Mouse (Mus musculus) forebrain, embryonic 10.5 days (tissue): ENCODE measurements around the gene Tmem159. TPM values are rescaled to one million over a fixed set of nuclear protein-coding genes. Genes with fewer than 3 reads are reported as not detected.
A peak's percentile ranks its signal among the peaks of the same experiment; 100 is the strongest.

Experiments
- DNase-seq: peaks from one replicate; pipeline ENCODE4 v3.0.0-alpha.2; 2017; ENCODE audit warnings: low spot score; ENCODE audit errors: extremely low spot score
- H3K27ac ChIP-seq: fragments of 300-500 bp; sonication (generic); 2 replicates; pipeline ENCODE4 v1.5.1; 2016; ENCODE audit warnings: mild to moderate bottlenecking
- H3K27me3 ChIP-seq: fragments of 300-500 bp; sonication (generic); 2 replicates; pipeline ENCODE4 v1.6.1; 2016; ENCODE audit warnings: mild to moderate bottlenecking; ENCODE audit not compliant: poor library complexity, severe bottlenecking
- H3K36me3 ChIP-seq: fragments of 300-500 bp; sonication (generic); replicated peaks from 2 replicates; pipeline ENCODE4 v1.6.1; 2016; ENCODE audit warnings: mild to moderate bottlenecking, moderate library complexity
- H3K4me1 ChIP-seq: fragments of 300-500 bp; sonication (generic); 2 replicates; pipeline ENCODE4 v1.6.1; 2016
- H3K4me3 ChIP-seq: fragments of 300-500 bp; sonication (generic); 2 replicates; pipeline ENCODE4 v1.5.1; 2016; ENCODE audit warnings: mild to moderate bottlenecking, moderate library complexity
- H3K9me3 ChIP-seq: fragments of 300-500 bp; sonication (generic); 2 replicates; pipeline ENCODE4 v1.6.1; 2016; ENCODE audit warnings: mild to moderate bottlenecking, moderate library complexity
- WGBS: fragments of 180-500 bp; shearing (Covaris S2); methylation state at CpG from one replicate; pipeline ENCODE4 v1.1.7; 2016; 5-methylcytosine and 5-hydroxymethylcytosine counted together
- polyA plus RNA-seq: library from polyadenylated mRNA; unstranded; fragments of >200 nt; fragmentation: Nextera tagmentation; extraction: Ambion mirVana; gene quantifications from 2 replicates; pipeline ENCODE4 v1.2.1, GENCODE M21; 2016

The Tmem159 gene
- polyA plus RNA-seq, 1 experiment from 2014 or later: 16.2 TPM

- Histone ChIP-seq H3K36me3 (no peaks in the 10 kb centered on the region), H3K27ac (no peak overlapping the region), H3K4me1 (peaks cover 17% of the 10 kb centered on the region), H3K9me3 (no peaks in the 10 kb centered on the region), H3K27me3 (peaks cover 27% of the 10 kb centered on the region), H3K4me3 (no peak overlapping the region)
- DNase-seq: no peak
- 67% methylated on average over 3 of the region's 3 CpGs for WGBS
These were observed 2.8 kb downstream of the Tmem159 start for GRCm38 (mm10) chr7:120104975-120105374.

DNA sequence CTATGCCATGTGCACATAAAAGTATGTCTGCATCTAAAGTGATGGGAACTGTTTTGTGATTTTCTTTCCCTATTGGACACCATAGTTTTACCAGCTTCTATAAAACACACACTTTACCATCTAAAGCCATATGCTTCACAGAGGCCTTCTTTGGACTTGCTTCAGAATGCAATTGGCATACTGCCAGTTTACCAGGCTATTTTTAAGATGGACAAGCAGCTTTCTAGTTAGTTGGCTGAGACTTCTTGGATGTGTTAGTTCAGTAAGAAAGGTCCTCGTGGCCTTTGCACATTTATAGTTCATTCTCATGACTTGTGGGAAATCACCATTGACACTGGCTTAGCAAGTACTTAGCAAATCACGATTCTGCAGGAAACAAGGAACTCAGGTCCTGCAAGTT lies 4.2 kb downstream of the Tmem159 start:
- no peaks in the 10 kb centered on the region for H3K9me3 ChIP-seq
- 85% methylated on average over 2 of the region's 2 CpGs for WGBS
- H3K27ac ChIP-seq: no peak overlapping the region
- H3K36me3 ChIP-seq: no peaks in the 10 kb centered on the region
- H3K27me3 ChIP-seq: peaks cover 24% of the 10 kb centered on the region
- DNase-seq: no peak
- H3K4me1 ChIP-seq: peaks cover 17% of the 10 kb centered on the region
- H3K4me3 ChIP-seq: no peak overlapping the region

DNA sequence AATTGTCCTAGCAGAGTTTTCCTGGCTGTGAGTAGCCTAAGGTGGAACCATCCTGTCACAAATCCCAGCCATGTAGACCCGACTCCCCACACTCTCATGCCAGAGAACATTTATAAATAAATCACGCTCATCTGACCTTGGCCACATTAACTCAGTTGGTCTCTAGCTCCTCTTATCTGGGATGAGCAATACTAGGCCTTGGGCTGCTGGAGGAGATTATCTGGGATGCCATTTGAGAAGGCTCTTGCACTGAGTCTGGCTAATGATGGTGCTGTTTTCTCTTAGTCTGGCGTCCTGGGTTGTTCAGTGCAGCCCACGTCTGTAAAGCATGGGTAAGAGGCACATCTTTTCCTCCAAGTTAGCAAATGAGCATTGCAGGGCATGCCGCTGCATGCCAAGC lies 7.5 kb downstream of the Tmem159 start:
- H3K36me3 ChIP-seq: no peaks in the 10 kb centered on the region
- 88% methylated on average over 5 of the region's 5 CpGs for WGBS
- DNase-seq: no peak
- H3K4me1 ChIP-seq: no peaks in the 10 kb centered on the region
- no peak overlapping the region for H3K27ac ChIP-seq
- H3K9me3 ChIP-seq: no peaks in the 10 kb centered on the region
- H3K27me3 ChIP-seq: no peaks in the 10 kb centered on the region
- no peak overlapping the region for H3K4me3 ChIP-seq

DNA sequence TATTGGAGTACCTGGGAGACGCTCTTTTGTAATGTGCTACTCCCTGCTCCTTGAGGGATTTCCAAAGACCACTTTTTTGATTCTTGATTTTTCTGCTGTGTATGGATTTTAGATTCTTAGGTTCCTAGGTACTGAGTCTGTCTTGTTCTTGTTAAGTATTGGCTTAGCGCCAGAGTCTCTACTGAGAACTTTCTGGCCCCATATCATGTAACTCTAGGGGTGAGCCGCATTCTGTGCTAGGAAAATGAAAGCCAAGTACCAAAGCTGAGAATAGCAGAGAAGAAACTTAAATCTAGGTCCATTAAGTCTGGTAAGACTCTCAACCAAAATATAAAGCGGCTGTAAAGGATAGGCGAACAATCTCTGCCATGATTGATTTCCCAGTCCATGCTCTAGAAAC lies 14.8 kb downstream of the Tmem159 start:
- Histone ChIP-seq H3K9me3 (no peaks in the 10 kb centered on the region), H3K27me3 (no peaks in the 10 kb centered on the region), H3K36me3 (peaks cover 12% of the 10 kb centered on the region; the same call in 1 of the 2 replicates), H3K4me1 (no peaks in the 10 kb centered on the region), H3K4me3 (no peak overlapping the region), H3K27ac (no peak overlapping the region)
- WGBS: 93% methylated on average over 5 of the region's 5 CpGs
- DNase-seq: no peak

DNA sequence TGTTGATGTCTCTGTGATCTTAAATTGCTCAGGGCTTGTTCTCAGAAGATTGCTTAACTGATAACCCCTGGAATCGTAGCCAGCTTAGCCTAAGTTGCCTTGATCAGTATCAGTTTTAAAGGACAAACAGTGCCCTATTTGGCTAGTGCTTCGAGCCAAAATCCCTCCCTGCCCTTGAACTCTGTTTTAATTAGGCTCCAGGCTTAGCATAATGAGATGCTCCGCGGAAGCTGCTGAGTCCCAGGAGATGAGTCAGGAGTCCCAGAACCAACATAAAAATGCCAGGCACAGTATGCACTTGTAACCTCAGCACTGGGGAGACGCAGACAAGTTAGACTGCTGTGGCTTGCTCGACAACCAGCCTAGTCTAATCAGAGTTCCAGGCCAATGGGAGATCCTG lies 15.4 kb downstream of the Tmem159 start:
- H3K27me3 ChIP-seq: no peaks in the 10 kb centered on the region
- H3K36me3 ChIP-seq: peaks cover 12% of the 10 kb centered on the region; the same call in 1 of the 2 replicates
- no peaks in the 10 kb centered on the region for H3K9me3 ChIP-seq
- no peaks in the 10 kb centered on the region for H3K4me1 ChIP-seq
- 55% methylated on average over 6 of the region's 6 CpGs for WGBS
- no peak overlapping the region for H3K4me3 ChIP-seq
- H3K27ac ChIP-seq: no peak overlapping the region
- DNase-seq: no peak

DNA sequence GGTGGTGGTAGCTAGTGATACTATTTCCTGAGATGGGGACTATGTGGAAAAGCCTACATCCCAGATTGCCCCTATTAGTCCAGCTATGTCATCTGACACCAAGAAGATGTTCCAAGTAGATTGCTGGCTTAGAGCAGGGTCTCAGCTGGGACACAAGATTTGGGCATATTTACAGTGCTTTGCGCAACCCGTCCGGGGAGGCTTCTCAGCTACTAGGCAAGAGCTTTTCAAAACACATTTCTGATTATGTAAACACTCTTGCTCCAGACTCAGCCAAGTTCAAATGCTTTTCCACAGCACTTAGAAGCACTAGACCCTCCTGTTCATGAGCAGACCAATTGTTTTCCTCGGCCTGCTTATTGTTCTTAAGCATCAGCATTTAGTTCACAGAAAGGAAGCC lies 21.6 kb downstream of the Tmem159 start:
- no peak for DNase-seq
- Histone ChIP-seq H3K4me1 (peaks cover 35% of the 10 kb centered on the region), H3K4me3 (no peak overlapping the region), H3K36me3 (peaks cover 4% of the 10 kb centered on the region; the same call in 1 of the 2 replicates), H3K27me3 (no peaks in the 10 kb centered on the region), H3K27ac (no peak overlapping the region), H3K9me3 (no peaks in the 10 kb centered on the region)
- WGBS: 93% methylated on average over 4 of the region's 4 CpGs

DNA sequence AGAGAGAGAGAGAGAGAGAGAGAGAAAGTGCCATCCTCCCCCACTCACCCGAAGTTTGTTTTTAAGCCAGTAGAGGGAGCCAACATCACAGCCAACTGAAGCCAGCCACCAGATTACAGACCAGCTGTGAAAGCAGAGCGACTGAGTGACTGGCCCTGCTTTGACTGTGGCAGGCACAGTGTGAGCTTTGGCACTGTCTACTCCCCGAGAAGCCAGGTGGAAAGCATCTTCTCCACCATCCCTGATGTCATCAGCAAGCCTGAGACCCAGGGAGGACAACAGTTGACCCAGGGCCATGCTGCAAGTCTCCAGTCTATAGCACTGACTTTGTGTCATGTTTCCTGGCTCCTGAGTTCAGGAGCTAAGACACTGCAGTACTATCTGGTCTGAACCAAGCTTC lies 22.7 kb downstream of the Tmem159 start:
- H3K27ac ChIP-seq: peak overlapping the region; percentile 68; the same call in 1 of the 2 replicates
- H3K4me3 ChIP-seq: no peak overlapping the region
- peaks cover 35% of the 10 kb centered on the region for H3K4me1 ChIP-seq
- H3K36me3 ChIP-seq: peaks cover 4% of the 10 kb centered on the region; the same call in 1 of the 2 replicates
- H3K9me3 ChIP-seq: no peaks in the 10 kb centered on the region
- WGBS: 4% methylated on average over 3 of the region's 3 CpGs
- H3K27me3 ChIP-seq: no peaks in the 10 kb centered on the region
- peak; percentile 72 for DNase-seq

- H3K27me3 ChIP-seq: no peaks in the 10 kb centered on the region
- no peak for DNase-seq
- 9% methylated on average over 5 of the region's 5 CpGs for WGBS
- peak overlapping the region; percentile 73 for H3K27ac ChIP-seq
- H3K36me3 ChIP-seq: no peaks in the 10 kb centered on the region
- no peak overlapping the region for H3K4me3 ChIP-seq
- H3K4me1 ChIP-seq: peaks cover 35% of the 10 kb centered on the region
- H3K9me3 ChIP-seq: no peaks in the 10 kb centered on the region
These were observed 25.0 kb downstream of the Tmem159 start for GRCm38 (mm10) chr7:120126976-120127685.

DNA sequence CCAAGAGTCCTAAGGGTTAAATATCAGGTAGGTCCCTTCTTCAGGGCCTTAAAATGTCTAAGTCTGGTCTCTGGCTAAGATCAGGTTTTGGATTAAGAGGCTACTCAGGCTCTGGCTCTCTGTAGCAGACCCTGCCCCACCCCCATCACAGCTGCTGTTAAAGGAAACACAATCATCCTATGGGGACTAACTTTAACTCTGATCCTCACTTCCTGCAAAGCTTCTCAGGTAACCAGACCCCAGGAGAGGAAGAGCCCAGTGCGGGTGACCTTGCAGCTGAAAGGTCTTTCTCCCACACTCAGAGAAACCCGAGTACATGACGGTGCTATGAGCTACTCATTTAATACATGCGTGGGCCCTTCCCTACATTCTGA lies 25.5 kb downstream of the Tmem159 start:
- WGBS: 40% methylated on average over 4 of the region's 4 CpGs
- peak overlapping the region; percentile 73 for H3K27ac ChIP-seq
- no peaks in the 10 kb centered on the region for H3K36me3 ChIP-seq
- no peaks in the 10 kb centered on the region for H3K9me3 ChIP-seq
- no peaks in the 10 kb centered on the region for H3K27me3 ChIP-seq
- DNase-seq: no peak
- no peak overlapping the region for H3K4me3 ChIP-seq
- peaks cover 35% of the 10 kb centered on the region for H3K4me1 ChIP-seq

DNA sequence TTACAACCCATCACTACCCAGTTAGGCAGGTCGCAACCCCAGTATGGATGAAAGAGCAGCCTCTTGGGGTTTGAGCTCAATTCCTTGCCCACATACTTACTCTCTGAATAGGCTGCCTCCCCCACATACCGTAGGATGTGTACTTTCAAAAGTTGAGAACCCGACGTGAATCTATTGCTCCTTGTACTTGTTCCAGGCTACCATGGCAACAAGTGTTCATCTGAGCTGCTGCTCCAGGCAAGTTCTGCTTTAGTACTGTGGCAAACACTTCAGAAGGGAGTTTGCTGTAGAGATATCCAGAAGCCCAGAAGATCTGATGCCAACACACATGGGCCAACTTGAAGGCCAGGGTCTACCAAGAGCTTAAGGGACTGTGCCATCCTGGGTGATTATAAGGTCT lies 26.8 kb downstream of the Tmem159 start:
- no peaks in the 10 kb centered on the region for H3K36me3 ChIP-seq
- no peaks in the 10 kb centered on the region for H3K9me3 ChIP-seq
- no peaks in the 10 kb centered on the region for H3K27me3 ChIP-seq
- H3K4me1 ChIP-seq: peaks cover 35% of the 10 kb centered on the region
- 80% methylated on average over 4 of the region's 4 CpGs for WGBS
- H3K27ac ChIP-seq: no peak overlapping the region; the same call in 1 of the 2 replicates
- DNase-seq: no peak
- no peak overlapping the region for H3K4me3 ChIP-seq

DNA sequence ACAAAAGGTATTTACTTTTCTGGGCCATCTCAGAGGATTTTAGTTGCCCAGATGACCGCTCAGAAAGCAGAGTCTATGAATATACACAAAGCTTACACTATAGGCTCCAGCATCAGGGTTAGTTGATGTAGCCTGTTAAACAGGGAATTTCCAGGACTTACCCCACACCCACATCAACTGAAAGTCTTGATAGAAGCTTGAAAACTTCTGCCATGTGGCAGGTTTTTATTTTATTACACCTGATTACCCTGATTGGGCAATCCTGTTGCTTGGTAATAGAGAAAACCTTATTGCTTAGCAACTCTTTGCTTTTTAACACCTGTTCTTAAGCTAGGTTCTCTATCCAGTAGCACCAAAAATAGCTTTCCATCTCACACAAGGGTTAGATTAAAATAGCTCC lies 40.6 kb downstream of the Tmem159 start:
- WGBS: 89% methylated on average over 1 of the region's 1 CpGs
- Histone ChIP-seq H3K27me3 (no peaks in the 10 kb centered on the region; the same call in 1 of the 2 replicates), H3K27ac (no peak overlapping the region), H3K9me3 (no peaks in the 10 kb centered on the region), H3K4me3 (no peak overlapping the region), H3K36me3 (no peaks in the 10 kb centered on the region), H3K4me1 (no peaks in the 10 kb centered on the region)
- no peak for DNase-seq

DNA sequence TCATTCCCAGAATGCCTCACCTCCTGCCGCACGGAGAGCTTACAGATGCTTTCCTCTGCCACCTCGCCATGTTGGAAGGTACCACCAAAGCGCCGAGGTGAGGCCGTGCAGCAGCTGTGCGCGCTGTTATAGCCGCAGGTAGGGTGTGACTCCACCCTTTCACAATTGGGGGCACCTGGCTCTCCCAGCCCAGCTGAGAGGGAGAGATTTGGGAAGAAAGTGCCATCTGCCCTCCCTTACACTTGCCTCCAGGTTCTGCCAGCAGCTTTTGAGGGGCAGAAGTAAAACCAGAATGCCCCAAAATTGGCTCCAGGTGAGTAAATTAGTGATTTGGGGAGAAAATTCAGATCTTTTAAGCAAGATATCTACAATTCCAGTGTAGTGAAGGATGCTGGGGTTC lies 43.0 kb downstream of the Tmem159 start, which contains the start of gene Zp2:
TSS of gene Zp2 (minus strand) at position 101 of the 400 bp plus-strand sequence.
- H3K4me1 ChIP-seq: peaks cover 5% of the 10 kb centered on the region
- H3K9me3 ChIP-seq: no peaks in the 10 kb centered on the region
- no peaks in the 10 kb centered on the region for H3K36me3 ChIP-seq
- 80% methylated on average over 9 of the region's 9 CpGs for WGBS
- H3K27me3 ChIP-seq: peaks cover 7% of the 10 kb centered on the region; the same call in 1 of the 2 replicates
- no peak within 1 kb of the TSS for H3K27ac ChIP-seq
- no peak for DNase-seq
- no peak within 1 kb of the TSS for H3K4me3 ChIP-seq

DNA sequence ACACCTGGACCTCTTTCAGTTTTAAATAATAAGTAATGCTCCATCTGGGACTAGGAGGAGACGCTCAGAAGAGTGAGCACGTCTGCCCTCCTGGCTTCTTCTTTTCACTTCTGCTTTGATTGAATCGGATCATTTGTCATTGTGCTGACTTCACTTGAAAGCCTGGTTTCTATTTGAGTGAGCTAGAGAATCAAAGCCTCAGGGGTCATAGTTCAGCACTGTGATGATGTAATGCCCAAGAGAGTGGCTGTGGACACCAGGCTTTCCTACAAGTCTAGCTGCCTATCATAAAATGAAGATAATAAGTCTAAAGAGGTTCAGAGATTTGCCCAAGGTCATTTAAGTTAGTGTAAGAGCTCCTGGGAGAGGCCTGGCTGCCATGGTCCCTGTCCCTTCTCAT lies 48.1 kb downstream of the Tmem159 start:
- peaks cover 55% of the 10 kb centered on the region for H3K27me3 ChIP-seq
- no peak for DNase-seq
- peaks cover 13% of the 10 kb centered on the region for H3K4me1 ChIP-seq
- WGBS: 19% methylated on average over 3 of the region's 3 CpGs
- no peak overlapping the region for H3K4me3 ChIP-seq
- H3K9me3 ChIP-seq: no peaks in the 10 kb centered on the region
- H3K36me3 ChIP-seq: no peaks in the 10 kb centered on the region
- no peak overlapping the region; the same call in 1 of the 2 replicates for H3K27ac ChIP-seq
